Mouse (Mus musculus) lung, adult 2 months (tissue): ENCODE results near the gene Tgfa.

Experiments used
- CTCF ChIP-seq: fragments of 200-500 bp; IDR thresholded peaks from 2 replicates; pipeline ENCODE4 v1.5.1; 2011; ENCODE audit warnings: mild to moderate bottlenecking, low read length, control low read depth; ENCODE audit not compliant: insufficient read depth
- POLR2A ChIP-seq: fragments of 200-500 bp; IDR thresholded peaks from 2 replicates; pipeline ENCODE4 v1.6.1; 2011; ENCODE audit warnings: low read depth, mild to moderate bottlenecking, control low read depth, low read length, borderline replicate concordance; ENCODE audit errors: extremely low read depth

- TF ChIP-seq CTCF (no peak), POLR2A (no peak)
These were observed 18.3 kb upstream of the Tgfa start for GRCm38 (mm10) chr6:86176721-86177120.
